Mouse (Mus musculus): Measurements from ENCODE around the gene Vmp1. TPM values are rescaled to one million over a fixed set of nuclear protein-coding genes. Genes with fewer than 3 reads are reported as not detected.

Vmp1 gene
- polyA plus RNA-seq, 1 experiment = not detected

- WGBS = 92% methylated on average over 8 of the region's 8 CpGs
- H3K27ac ChIP-seq (ENCODE audit: insufficient read depth, low read depth, low read length) = no peak overlapping the region
- H3K4me1 ChIP-seq (ENCODE audit: control insufficient read depth, insufficient read depth, low read length) = no peaks in the 10 kb centered on the region
- H3K4me3 ChIP-seq (ENCODE audit: insufficient read depth, low read depth, low read length) = no peak overlapping the region
- no peak for TF ChIP-seq POLR2A (IDR thresholded peaks at IDR 0.05; ENCODE audit: insufficient read depth, low read depth, low read length)
- no peak for TF ChIP-seq CTCF (IDR thresholded peaks at IDR 0.05; ENCODE audit: insufficient read depth, low read depth, low read length)
Measured at GRCm38 (mm10) chr11:86662986-86663895, 20.4 kb downstream of the Vmp1 start.

- no peak overlapping the region for H3K4me3 ChIP-seq (ENCODE audit: insufficient read depth, low read depth, low read length)
- no peaks in the 10 kb centered on the region for H3K4me1 ChIP-seq (ENCODE audit: control insufficient read depth, insufficient read depth, low read length)
- no peak overlapping the region for H3K27ac ChIP-seq (ENCODE audit: insufficient read depth, low read depth, low read length)
- TF ChIP-seq CTCF (IDR thresholded peaks at IDR 0.05; ENCODE audit: insufficient read depth, low read depth, low read length) = no peak
- no peak for TF ChIP-seq POLR2A (IDR thresholded peaks at IDR 0.05; ENCODE audit: insufficient read depth, low read depth, low read length)
Measured at GRCm38 (mm10) chr11:86657863-86658262, 25.8 kb downstream of the Vmp1 start.

- no peak overlapping the region for H3K4me3 ChIP-seq (ENCODE audit: insufficient read depth, low read depth, low read length)
- H3K27ac ChIP-seq (ENCODE audit: insufficient read depth, low read depth, low read length) = no peak overlapping the region
- WGBS = 86% methylated on average over 4 of the region's 4 CpGs
- H3K4me1 ChIP-seq (ENCODE audit: control insufficient read depth, insufficient read depth, low read length) = no peaks in the 10 kb centered on the region
- no peak for TF ChIP-seq POLR2A (IDR thresholded peaks at IDR 0.05; ENCODE audit: insufficient read depth, low read depth, low read length)
- no peak for TF ChIP-seq CTCF (IDR thresholded peaks at IDR 0.05; ENCODE audit: insufficient read depth, low read depth, low read length)
Measured at GRCm38 (mm10) chr11:86656849-86657567, 26.6 kb downstream of the Vmp1 start.

- H3K27ac ChIP-seq (ENCODE audit: insufficient read depth, low read depth, low read length) = no peak overlapping the region
- no peaks in the 10 kb centered on the region for H3K4me1 ChIP-seq (ENCODE audit: control insufficient read depth, insufficient read depth, low read length)
- WGBS = 70% methylated on average over 1 of the region's 1 CpGs
- no peak overlapping the region for H3K4me3 ChIP-seq (ENCODE audit: insufficient read depth, low read depth, low read length)
- TF ChIP-seq CTCF (IDR thresholded peaks at IDR 0.05; ENCODE audit: insufficient read depth, low read depth, low read length) (no peak), POLR2A (IDR thresholded peaks at IDR 0.05; ENCODE audit: insufficient read depth, low read depth, low read length) (no peak)
Measured at GRCm38 (mm10) chr11:86655671-86656070, 28.0 kb downstream of the Vmp1 start.

GRCm38 (mm10) chr11:86654096-86654495 is 29.5 kb downstream of the Vmp1 start:
- no peak overlapping the region for H3K27ac ChIP-seq (ENCODE audit: insufficient read depth, low read depth, low read length)
- no peak overlapping the region for H3K4me3 ChIP-seq (ENCODE audit: insufficient read depth, low read depth, low read length)
- no peak for TF ChIP-seq CTCF (IDR thresholded peaks at IDR 0.05; ENCODE audit: insufficient read depth, low read depth, low read length)
- no peak for TF ChIP-seq POLR2A (IDR thresholded peaks at IDR 0.05; ENCODE audit: insufficient read depth, low read depth, low read length)
- WGBS = 84% methylated on average over 4 of the region's 4 CpGs
- H3K4me1 ChIP-seq (ENCODE audit: control insufficient read depth, insufficient read depth, low read length) = no peaks in the 10 kb centered on the region

- TF ChIP-seq POLR2A (IDR thresholded peaks at IDR 0.05; ENCODE audit: insufficient read depth, low read depth, low read length) = no peak
- no peak for TF ChIP-seq CTCF (IDR thresholded peaks at IDR 0.05; ENCODE audit: insufficient read depth, low read depth, low read length)
- WGBS = 32% methylated on average over 3 of the region's 3 CpGs
- H3K4me1 ChIP-seq (ENCODE audit: control insufficient read depth, insufficient read depth, low read length) = no peaks in the 10 kb centered on the region
- no peak overlapping the region for H3K27ac ChIP-seq (ENCODE audit: insufficient read depth, low read depth, low read length)
- H3K4me3 ChIP-seq (ENCODE audit: insufficient read depth, low read depth, low read length) = no peak overlapping the region
Measured at GRCm38 (mm10) chr11:86653446-86653845, 30.2 kb downstream of the Vmp1 start.

GRCm38 (mm10) chr11:86652578-86652979 is 31.1 kb downstream of the Vmp1 start:
- Histone ChIP-seq H3K4me1 (ENCODE audit: control insufficient read depth, insufficient read depth, low read length) (no peaks in the 10 kb centered on the region), H3K27ac (ENCODE audit: insufficient read depth, low read depth, low read length) (no peak overlapping the region), H3K4me3 (ENCODE audit: insufficient read depth, low read depth, low read length) (no peak overlapping the region)
- TF ChIP-seq POLR2A (IDR thresholded peaks at IDR 0.05; ENCODE audit: insufficient read depth, low read depth, low read length) = no peak
- no peak for TF ChIP-seq CTCF (IDR thresholded peaks at IDR 0.05; ENCODE audit: insufficient read depth, low read depth, low read length)
- 70% methylated on average over 4 of the region's 4 CpGs for WGBS

GRCm38 (mm10) chr11:86650676-86651075 is 33.0 kb downstream of the Vmp1 start:
- TF ChIP-seq POLR2A (IDR thresholded peaks at IDR 0.05; ENCODE audit: insufficient read depth, low read depth, low read length) (no peak), CTCF (IDR thresholded peaks at IDR 0.05; ENCODE audit: insufficient read depth, low read depth, low read length) (no peak)
- no peak overlapping the region for H3K27ac ChIP-seq (ENCODE audit: insufficient read depth, low read depth, low read length)
- no peaks in the 10 kb centered on the region for H3K4me1 ChIP-seq (ENCODE audit: control insufficient read depth, insufficient read depth, low read length)
- 85% methylated on average over 6 of the region's 6 CpGs for WGBS
- no peak overlapping the region for H3K4me3 ChIP-seq (ENCODE audit: insufficient read depth, low read depth, low read length)

- TF ChIP-seq CTCF (IDR thresholded peaks at IDR 0.05; ENCODE audit: insufficient read depth, low read depth, low read length) (no peak), POLR2A (IDR thresholded peaks at IDR 0.05; ENCODE audit: insufficient read depth, low read depth, low read length) (no peak)
- Histone ChIP-seq H3K27ac (ENCODE audit: insufficient read depth, low read depth, low read length) (no peak overlapping the region), H3K4me1 (ENCODE audit: control insufficient read depth, insufficient read depth, low read length) (no peaks in the 10 kb centered on the region), H3K4me3 (ENCODE audit: insufficient read depth, low read depth, low read length) (no peak overlapping the region)
- 88% methylated on average over 1 of the region's 1 CpGs for WGBS
Measured at GRCm38 (mm10) chr11:86649542-86649941, 34.1 kb downstream of the Vmp1 start.
